Mouse (Mus musculus): Measurements from ENCODE around the gene Dkk3. TPM values are rescaled to one million over a fixed set of nuclear protein-coding genes. Genes with fewer than 3 reads are reported as not detected.
A peak's percentile ranks its signal among the peaks of the same experiment; 100 is the strongest.

Gene Dkk3
- polyA plus RNA-seq, 1 experiment from 2014 or later, result 43.9 TPM

DNA sequence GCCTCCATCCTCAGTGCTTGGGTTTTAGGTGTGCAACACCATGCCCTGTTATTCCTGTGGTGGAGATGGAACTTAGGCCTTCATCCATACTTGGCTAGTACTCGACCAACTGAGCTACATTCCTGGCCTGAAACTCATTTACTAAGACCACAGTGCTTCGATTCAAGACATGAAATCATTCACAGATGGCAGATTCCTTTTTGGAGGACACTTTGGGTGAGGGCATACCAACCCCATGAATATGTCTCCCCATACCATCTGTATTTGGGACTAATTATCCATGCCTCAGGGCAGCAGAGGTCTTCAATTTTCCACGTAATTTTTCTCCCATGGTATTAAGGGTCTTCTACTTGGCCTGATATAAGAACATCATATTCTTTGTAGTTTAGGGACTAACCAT, 16.2 kb downstream of the Dkk3 start:
- 24% methylated on average over 3 of the region's 3 CpGs for WGBS
- ATAC-seq (ENCODE audit: insufficient number of reproducible peaks, insufficient read depth, low FRiP score, low TSS enrichment, low read depth), result no peak
- no peaks in the 10 kb centered on the region for H3K9me3 ChIP-seq
- no peak overlapping the region for H3K4me2 ChIP-seq
- H3K36me3 ChIP-seq, result 0 out of 2 replicates have a peak, but pooled peaks cover 10% of the 10 kb centered on the region
- no peak overlapping the region for H3K4me3 ChIP-seq
- H3K27me3 ChIP-seq, result no peaks in the 10 kb centered on the region
- peak overlapping the region; percentile 89 for H3K27ac ChIP-seq
- H3K4me1 ChIP-seq, result peaks cover 56% of the 10 kb centered on the region
- H3K9ac ChIP-seq, result no peak overlapping the region

DNA sequence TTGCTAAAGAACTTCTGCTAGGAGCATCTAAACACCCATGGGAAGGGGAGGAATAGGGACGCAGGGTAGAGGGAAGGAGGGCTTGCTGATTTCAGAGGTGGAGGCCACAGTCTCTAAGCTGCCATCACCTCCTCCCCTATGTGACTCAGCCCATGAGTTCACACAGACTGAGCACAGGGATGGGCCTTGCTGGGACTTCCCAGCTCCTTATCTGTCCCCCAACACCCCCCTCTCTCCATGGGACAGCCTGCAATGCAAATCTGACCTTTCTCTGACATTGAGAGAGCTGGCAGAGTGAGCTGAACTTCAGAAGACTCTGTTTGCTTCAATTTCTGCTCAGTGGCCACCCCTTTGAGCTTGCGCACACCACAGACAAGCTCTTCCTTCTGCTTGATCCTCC, 18.1 kb downstream of the Dkk3 start:
- Histone ChIP-seq H3K9me3 (no peaks in the 10 kb centered on the region), H3K27me3 (no peaks in the 10 kb centered on the region), H3K27ac (no peak overlapping the region), H3K4me3 (no peak overlapping the region), H3K9ac (no peak overlapping the region), H3K36me3 (0 out of 2 replicates have a peak, but pooled peaks cover 6% of the 10 kb centered on the region), H3K4me1 (peaks cover 59% of the 10 kb centered on the region), H3K4me2 (no peak overlapping the region)
- no peak for ATAC-seq (ENCODE audit: insufficient number of reproducible peaks, insufficient read depth, low FRiP score, low TSS enrichment, low read depth)
- WGBS, result 86% methylated on average over 2 of the region's 2 CpGs

DNA sequence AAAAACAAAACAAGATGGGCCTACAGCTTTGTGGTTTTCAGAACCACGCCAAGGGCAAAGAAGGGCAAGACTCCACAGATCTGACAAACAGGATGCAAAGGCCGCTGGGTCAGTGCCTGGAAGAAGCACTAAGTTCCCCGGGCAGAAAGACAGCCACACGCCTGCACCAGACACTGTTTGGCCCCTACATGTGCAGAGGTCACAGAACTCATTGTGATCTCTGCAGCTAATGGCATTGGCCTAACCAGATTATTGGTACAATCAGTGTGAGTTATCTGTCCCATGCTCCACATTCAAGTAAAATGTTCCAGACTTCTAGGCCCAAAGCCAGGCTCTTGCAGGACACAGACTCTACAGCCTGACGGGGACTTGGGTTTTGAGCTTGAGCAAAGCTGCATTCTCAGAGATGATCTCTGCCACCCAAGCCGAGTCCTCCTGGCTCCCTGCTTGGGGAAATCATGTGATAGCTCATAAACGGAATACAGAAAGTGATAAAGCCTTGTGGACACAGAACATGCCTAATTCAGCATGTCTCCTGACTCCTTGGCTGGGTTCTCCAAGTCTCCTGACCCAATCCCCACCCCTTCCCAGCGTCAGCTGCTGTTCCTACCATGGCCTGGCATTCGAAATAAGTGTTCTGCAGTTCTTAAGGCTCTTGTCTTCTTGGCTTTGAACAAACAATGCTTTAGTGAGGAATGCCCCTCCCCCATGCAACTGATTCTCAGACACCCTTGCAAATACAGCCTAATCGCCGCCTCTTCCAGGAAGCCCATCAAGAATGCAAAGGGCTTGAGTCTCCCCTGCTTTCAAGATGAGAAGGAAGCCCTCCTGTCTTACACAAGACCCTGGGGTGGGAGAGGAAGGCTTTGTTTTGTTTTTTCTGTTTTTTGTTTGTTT, 20.1 kb downstream of the Dkk3 start:
- Histone ChIP-seq H3K4me1 (peaks cover 40% of the 10 kb centered on the region), H3K9me3 (no peaks in the 10 kb centered on the region), H3K9ac (no peak overlapping the region), H3K27ac (peak overlapping the region; percentile 51; the same call in 1 of the 2 replicates), H3K4me2 (no peak overlapping the region), H3K27me3 (no peaks in the 10 kb centered on the region), H3K4me3 (no peak overlapping the region), H3K36me3 (0 out of 2 replicates have a peak, but pooled peaks cover 6% of the 10 kb centered on the region)
- ATAC-seq (ENCODE audit: insufficient number of reproducible peaks, insufficient read depth, low FRiP score, low TSS enrichment, low read depth), result no peak
- 63% methylated on average over 11 of the region's 11 CpGs for WGBS

DNA sequence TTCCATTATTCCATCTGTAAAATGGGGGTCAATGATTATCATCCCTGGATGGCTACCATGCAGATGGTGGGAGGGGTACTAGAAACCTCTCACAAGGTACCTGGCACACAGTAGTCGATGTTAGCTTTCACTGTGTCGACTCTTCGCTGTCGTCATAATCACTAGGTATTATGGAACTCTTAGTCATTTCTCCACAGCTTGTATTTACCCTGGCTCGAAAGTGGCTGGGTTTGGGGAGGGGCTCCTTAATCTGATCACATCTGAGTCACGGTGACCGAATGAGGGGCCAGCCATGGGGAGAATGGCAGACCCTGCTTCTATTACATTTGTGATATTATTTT, 20.7 kb downstream of the Dkk3 start:
- 0 out of 2 replicates have a peak, but pooled peaks cover 6% of the 10 kb centered on the region for H3K36me3 ChIP-seq
- H3K4me3 ChIP-seq, result no peak overlapping the region
- no peak overlapping the region for H3K4me2 ChIP-seq
- WGBS, result 60% methylated on average over 7 of the region's 7 CpGs
- H3K4me1 ChIP-seq, result peaks cover 33% of the 10 kb centered on the region
- no peaks in the 10 kb centered on the region for H3K27me3 ChIP-seq
- H3K9ac ChIP-seq, result no peak overlapping the region
- peak overlapping the region; percentile 51; the same call in 1 of the 2 replicates for H3K27ac ChIP-seq
- no peaks in the 10 kb centered on the region for H3K9me3 ChIP-seq
- no peak for ATAC-seq (ENCODE audit: insufficient number of reproducible peaks, insufficient read depth, low FRiP score, low TSS enrichment, low read depth)

- Histone ChIP-seq H3K4me3 (no peak overlapping the region), H3K36me3 (0 out of 2 replicates have a peak, but pooled peaks cover 6% of the 10 kb centered on the region), H3K4me1 (peaks cover 30% of the 10 kb centered on the region), H3K9me3 (no peaks in the 10 kb centered on the region), H3K27ac (no peak overlapping the region), H3K4me2 (no peak overlapping the region), H3K9ac (no peak overlapping the region), H3K27me3 (no peaks in the 10 kb centered on the region)
- ATAC-seq (ENCODE audit: insufficient number of reproducible peaks, insufficient read depth, low FRiP score, low TSS enrichment, low read depth), result no peak
- WGBS, result 86% methylated on average over 5 of the region's 5 CpGs
These were observed 22.3 kb downstream of the Dkk3 start for GRCm38 (mm10) chr7:112136537-112136936.

DNA sequence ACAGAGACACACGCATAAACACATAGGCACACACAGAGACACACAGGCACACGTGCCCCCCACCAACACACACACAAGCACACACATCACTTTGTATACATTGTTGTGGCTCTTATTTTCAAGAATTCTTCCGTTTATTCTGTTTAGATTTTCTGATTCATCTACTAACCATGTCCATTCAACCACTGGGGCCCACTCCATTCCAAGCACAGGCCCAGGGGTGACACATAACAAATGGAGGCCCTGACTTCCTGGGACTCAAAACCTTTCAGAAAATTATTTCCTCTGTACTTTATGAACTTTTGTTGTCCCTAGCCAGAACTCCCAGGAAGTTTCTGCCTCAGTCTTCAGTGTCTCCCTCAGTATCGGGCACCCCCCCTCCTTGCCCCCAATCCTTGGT, 23.7 kb downstream of the Dkk3 start:
- H3K36me3 ChIP-seq, result 0 out of 2 replicates have a peak, but pooled peaks cover 5% of the 10 kb centered on the region
- H3K27ac ChIP-seq, result no peak overlapping the region
- no peaks in the 10 kb centered on the region for H3K27me3 ChIP-seq
- ATAC-seq (ENCODE audit: insufficient number of reproducible peaks, insufficient read depth, low FRiP score, low TSS enrichment, low read depth), result no peak
- no peaks in the 10 kb centered on the region for H3K9me3 ChIP-seq
- H3K4me2 ChIP-seq, result no peak overlapping the region
- peaks cover 35% of the 10 kb centered on the region for H3K4me1 ChIP-seq
- H3K9ac ChIP-seq, result no peak overlapping the region
- WGBS, result 86% methylated on average over 4 of the region's 4 CpGs
- no peak overlapping the region for H3K4me3 ChIP-seq

DNA sequence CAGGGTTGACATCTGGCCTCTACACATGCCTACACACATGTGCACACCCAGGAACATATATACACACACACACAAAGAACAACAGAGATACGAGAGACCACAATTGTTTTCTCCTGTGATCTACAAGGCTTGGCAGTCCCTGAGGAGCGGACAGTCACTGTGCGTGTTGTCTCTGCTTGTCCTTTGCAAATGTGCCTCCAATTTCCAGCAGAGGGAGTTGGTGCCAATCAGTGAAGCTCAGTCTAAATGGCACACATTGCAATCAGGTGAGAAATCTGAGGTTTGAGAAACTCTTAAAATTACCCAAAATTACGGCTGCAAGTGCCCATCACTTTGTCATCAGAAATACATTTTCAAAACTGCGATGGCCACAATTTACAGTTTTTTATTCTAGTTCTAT, 25.6 kb downstream of the Dkk3 start:
- H3K27me3 ChIP-seq, result no peaks in the 10 kb centered on the region
- no peak overlapping the region for H3K4me2 ChIP-seq
- 83% methylated on average over 5 of the region's 5 CpGs for WGBS
- H3K4me1 ChIP-seq, result peaks cover 42% of the 10 kb centered on the region
- H3K9me3 ChIP-seq, result no peaks in the 10 kb centered on the region
- peak overlapping the region; percentile 82; the same call in 1 of the 2 replicates for H3K27ac ChIP-seq
- H3K4me3 ChIP-seq, result no peak overlapping the region
- no peaks in the 10 kb centered on the region for H3K36me3 ChIP-seq
- H3K9ac ChIP-seq, result no peak overlapping the region
- no peak for ATAC-seq (ENCODE audit: insufficient number of reproducible peaks, insufficient read depth, low FRiP score, low TSS enrichment, low read depth)

- 32% methylated on average over 6 of the region's 6 CpGs for WGBS
- peaks cover 43% of the 10 kb centered on the region for H3K4me1 ChIP-seq
- no peak for ATAC-seq (ENCODE audit: insufficient number of reproducible peaks, insufficient read depth, low FRiP score, low TSS enrichment, low read depth)
- no peak overlapping the region for H3K4me3 ChIP-seq
- no peaks in the 10 kb centered on the region for H3K9me3 ChIP-seq
- peak overlapping the region; percentile 82 for H3K27ac ChIP-seq
- no peak overlapping the region for H3K9ac ChIP-seq
- H3K27me3 ChIP-seq, result no peaks in the 10 kb centered on the region
- H3K4me2 ChIP-seq, result no peak overlapping the region
- no peaks in the 10 kb centered on the region for H3K36me3 ChIP-seq
These were observed 26.9 kb downstream of the Dkk3 start for GRCm38 (mm10) chr7:112132005-112132404.

DNA sequence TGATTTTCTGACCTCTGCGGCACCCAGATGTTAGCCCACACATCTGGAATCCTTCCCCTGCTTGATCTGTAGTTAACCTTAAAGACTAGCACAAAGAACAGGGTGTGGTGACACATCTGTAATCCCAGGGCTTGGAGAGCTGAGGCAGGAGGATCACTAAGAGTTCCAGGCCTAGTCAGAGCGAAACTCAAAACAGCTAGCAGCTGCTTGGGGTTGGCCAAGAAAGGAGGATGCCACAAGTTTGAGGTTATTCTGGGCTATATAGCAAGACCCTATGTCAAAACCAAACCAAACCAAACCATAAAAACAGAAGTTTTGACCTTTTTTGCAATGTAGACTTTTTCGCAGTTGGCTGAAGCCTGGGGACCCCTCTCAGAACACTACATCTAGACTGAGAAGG, 28.2 kb downstream of the Dkk3 start:
- ATAC-seq (ENCODE audit: insufficient number of reproducible peaks, insufficient read depth, low FRiP score, low TSS enrichment, low read depth), result no peak
- Histone ChIP-seq H3K4me1 (peaks cover 41% of the 10 kb centered on the region), H3K9me3 (no peaks in the 10 kb centered on the region), H3K9ac (no peak overlapping the region), H3K27ac (no peak overlapping the region), H3K36me3 (no peaks in the 10 kb centered on the region), H3K27me3 (no peaks in the 10 kb centered on the region), H3K4me2 (no peak overlapping the region), H3K4me3 (no peak overlapping the region)
- 96% methylated on average over 3 of the region's 3 CpGs for WGBS

DNA sequence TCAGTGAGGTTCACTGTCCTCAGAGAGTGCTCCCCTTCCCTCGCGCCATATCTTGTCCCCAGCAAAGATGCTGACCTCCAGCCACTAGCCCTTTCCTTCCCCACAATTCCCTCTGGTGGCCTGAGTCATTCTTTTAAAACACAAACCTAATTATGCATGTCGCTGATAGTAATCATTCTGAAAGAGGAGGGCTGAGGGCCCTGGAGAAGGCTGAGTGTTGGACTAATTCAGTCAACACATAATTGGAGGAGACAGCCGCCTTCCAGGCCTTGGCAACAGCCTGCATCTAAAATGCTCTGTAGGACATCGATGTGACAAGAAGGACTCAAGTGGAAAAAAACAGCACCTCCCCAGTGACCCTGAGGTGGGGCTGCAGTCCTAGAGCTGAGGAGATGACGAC, 29.0 kb downstream of the Dkk3 start:
- no peaks in the 10 kb centered on the region for H3K9me3 ChIP-seq
- H3K27me3 ChIP-seq, result no peaks in the 10 kb centered on the region
- H3K4me2 ChIP-seq, result no peak overlapping the region
- ATAC-seq (ENCODE audit: insufficient number of reproducible peaks, insufficient read depth, low FRiP score, low TSS enrichment, low read depth), result no peak
- no peak overlapping the region for H3K9ac ChIP-seq
- peaks cover 42% of the 10 kb centered on the region for H3K4me1 ChIP-seq
- H3K36me3 ChIP-seq, result peaks cover 4% of the 10 kb centered on the region; the same call in 1 of the 2 replicates
- H3K27ac ChIP-seq, result no peak overlapping the region
- 75% methylated on average over 6 of the region's 6 CpGs for WGBS
- H3K4me3 ChIP-seq, result no peak overlapping the region

- Histone ChIP-seq H3K9me3 (no peaks in the 10 kb centered on the region), H3K27me3 (no peaks in the 10 kb centered on the region), H3K4me1 (peaks cover 42% of the 10 kb centered on the region), H3K9ac (no peak overlapping the region), H3K27ac (peak overlapping the region; percentile 45), H3K4me2 (no peak overlapping the region), H3K4me3 (no peak overlapping the region), H3K36me3 (peaks cover 4% of the 10 kb centered on the region; the same call in 1 of the 2 replicates)
- peak; percentile 35; the same call in 1 of the 2 replicates for ATAC-seq (ENCODE audit: insufficient number of reproducible peaks, insufficient read depth, low FRiP score, low TSS enrichment, low read depth)
- 50% methylated on average over 4 of the region's 4 CpGs for WGBS
These were observed 30.0 kb downstream of the Dkk3 start for GRCm38 (mm10) chr7:112128810-112129209.

DNA sequence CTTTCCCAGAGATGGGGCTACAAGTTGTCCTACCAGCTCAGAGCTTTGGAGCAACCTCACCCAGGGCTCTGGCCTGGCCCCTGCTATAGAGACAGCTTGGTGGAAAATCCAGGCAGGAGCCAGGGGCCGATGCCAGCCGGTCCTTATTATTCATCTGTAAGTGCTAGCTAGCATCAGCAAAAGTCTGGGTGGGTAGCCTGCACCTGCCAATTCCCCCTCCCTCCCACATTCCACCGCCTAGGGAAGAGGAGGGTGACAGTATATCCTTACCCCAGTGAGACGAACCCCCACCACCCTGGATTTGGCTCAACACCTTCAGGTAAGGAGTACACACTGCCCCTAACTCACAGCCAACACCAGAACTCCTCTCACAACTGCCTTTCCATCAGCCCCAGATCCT, 30.9 kb downstream of the Dkk3 start:
- H3K27me3 ChIP-seq, result no peaks in the 10 kb centered on the region
- peaks cover 42% of the 10 kb centered on the region for H3K4me1 ChIP-seq
- H3K27ac ChIP-seq, result peak overlapping the region; percentile 45
- H3K36me3 ChIP-seq, result peaks cover 4% of the 10 kb centered on the region; the same call in 1 of the 2 replicates
- no peak overlapping the region for H3K9ac ChIP-seq
- no peaks in the 10 kb centered on the region for H3K9me3 ChIP-seq
- 79% methylated on average over 4 of the region's 4 CpGs for WGBS
- H3K4me3 ChIP-seq, result no peak overlapping the region
- no peak for ATAC-seq (ENCODE audit: insufficient number of reproducible peaks, insufficient read depth, low FRiP score, low TSS enrichment, low read depth)
- H3K4me2 ChIP-seq, result no peak overlapping the region

All from embryonic facial prominence, embryonic 13.5 days (tissue).